Mouse (Mus musculus) naive thymus-derived CD4-positive, alpha-beta T cell, adult 2 months (primary cell): ENCODE measurements around the gene Cd244a.

ENCODE experiments used
- DNase-seq: peaks from one replicate; pipeline ENCODE4 v3.0.0-alpha.2; 2011; ENCODE audit warnings: low read depth

Gene Cd244a

GRCm38 (mm10) chr1:171558898-171559297 lies at the start of gene Cd244a:
Cd244a (plus strand) TSS chr1:171559193.
- no peak for DNase-seq

- peak; percentile 37 for DNase-seq
Measured at GRCm38 (mm10) chr1:171513234-171513633, 45.8 kb upstream of the Cd244a start.

GRCm38 (mm10) chr1:171513760-171514159 lies 45.2 kb upstream of the Cd244a start:
- no peak for DNase-seq

- peak; percentile 36 for DNase-seq
Measured at GRCm38 (mm10) chr1:171515039-171515438, 44.0 kb upstream of the Cd244a start.

GRCm38 (mm10) chr1:171515557-171515956 lies 43.4 kb upstream of the Cd244a start:
- no peak for DNase-seq

- DNase-seq: no peak
Measured at GRCm38 (mm10) chr1:171531367-171531766, 27.6 kb upstream of the Cd244a start.

GRCm38 (mm10) chr1:171532830-171533229 lies 26.2 kb upstream of the Cd244a start:
- peak; percentile 52 for DNase-seq

GRCm38 (mm10) chr1:171534557-171534956 lies 24.4 kb upstream of the Cd244a start:
- DNase-seq: no peak

- DNase-seq: no peak
Measured at GRCm38 (mm10) chr1:171535194-171535593, 23.8 kb upstream of the Cd244a start, which contains the start of gene Itln1. Itln1 (minus strand) TSS chr1:171535294.

GRCm38 (mm10) chr1:171540694-171541093 lies 18.3 kb upstream of the Cd244a start:
- DNase-seq: no peak

GRCm38 (mm10) chr1:171551326-171551725 lies 7.7 kb upstream of the Cd244a start:
- DNase-seq: no peak

- no peak for DNase-seq
Measured at GRCm38 (mm10) chr1:171552230-171552629, 6.8 kb upstream of the Cd244a start.

- no peak for DNase-seq
Measured at GRCm38 (mm10) chr1:171553359-171554341, 5.3 kb upstream of the Cd244a start.

- DNase-seq: no peak
Measured at GRCm38 (mm10) chr1:171556366-171556765, 2.6 kb upstream of the Cd244a start.

- DNase-seq: no peak
Measured at GRCm38 (mm10) chr1:171558407-171558806, 586 bp upstream of the Cd244a start.

- no peak for DNase-seq
Measured at GRCm38 (mm10) chr1:171560262-171560661, 1.3 kb downstream of the Cd244a start.

GRCm38 (mm10) chr1:171561200-171561599 lies 2.2 kb downstream of the Cd244a start:
- no peak for DNase-seq

- no peak for DNase-seq
Measured at GRCm38 (mm10) chr1:171561639-171562225, 2.7 kb downstream of the Cd244a start.

GRCm38 (mm10) chr1:171563042-171563441 lies 4.0 kb downstream of the Cd244a start:
- no peak for DNase-seq

- peak; percentile 75 for DNase-seq
Measured at GRCm38 (mm10) chr1:171564247-171564646, 5.3 kb downstream of the Cd244a start.

- DNase-seq: peak; percentile 37
Measured at GRCm38 (mm10) chr1:171565888-171566287, 6.9 kb downstream of the Cd244a start.

GRCm38 (mm10) chr1:171566777-171567176 lies 7.8 kb downstream of the Cd244a start:
- DNase-seq: peak; percentile 86

GRCm38 (mm10) chr1:171568436-171568835 lies 9.4 kb downstream of the Cd244a start:
- DNase-seq: no peak
